Mouse (Mus musculus): ENCODE results near the gene Nufip2.

Nufip2 gene

DNA sequence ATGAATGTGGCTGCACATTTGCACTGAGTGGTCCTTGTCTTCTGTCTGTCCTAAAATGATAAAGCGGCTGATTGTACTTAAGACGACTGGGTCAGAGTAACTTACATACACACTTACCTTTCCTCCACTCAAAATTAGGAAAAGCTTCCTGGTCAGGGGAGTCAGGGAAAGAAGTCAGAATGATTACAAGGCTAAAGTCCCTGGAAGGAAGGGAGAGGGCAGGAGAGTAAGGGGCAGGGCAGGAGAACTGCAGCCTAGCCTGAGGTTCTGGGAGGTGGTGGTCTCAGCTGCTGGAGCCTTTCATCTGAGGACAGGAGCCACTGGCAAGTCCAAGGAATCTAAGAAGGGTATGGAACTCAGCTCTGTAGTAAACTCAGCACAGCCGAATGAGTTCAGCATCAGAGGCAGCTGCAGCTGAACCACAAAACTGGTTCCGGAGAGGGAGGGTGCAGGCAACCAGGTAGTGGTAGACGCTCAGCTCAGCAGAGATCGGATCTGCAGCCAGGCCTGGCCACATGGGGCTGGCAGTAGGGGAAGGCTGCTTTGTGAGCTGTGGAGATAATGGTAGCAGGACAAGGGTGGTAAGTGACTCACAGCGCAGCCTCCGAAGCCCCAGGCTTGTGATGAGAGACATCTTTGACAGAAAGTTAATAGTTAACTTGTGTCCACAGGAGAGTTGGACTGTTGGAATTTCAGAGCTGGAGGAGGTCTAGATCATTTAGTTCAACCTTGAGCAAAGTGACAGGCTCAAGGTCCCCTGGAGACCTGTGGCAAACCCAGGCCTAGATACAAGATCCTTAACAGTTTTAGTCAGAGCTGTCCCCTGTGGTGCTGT is 86.1 kb downstream of the Nufip2 start:
- DNase-seq (ENCODE audit: low spot score), result no peak

DNA sequence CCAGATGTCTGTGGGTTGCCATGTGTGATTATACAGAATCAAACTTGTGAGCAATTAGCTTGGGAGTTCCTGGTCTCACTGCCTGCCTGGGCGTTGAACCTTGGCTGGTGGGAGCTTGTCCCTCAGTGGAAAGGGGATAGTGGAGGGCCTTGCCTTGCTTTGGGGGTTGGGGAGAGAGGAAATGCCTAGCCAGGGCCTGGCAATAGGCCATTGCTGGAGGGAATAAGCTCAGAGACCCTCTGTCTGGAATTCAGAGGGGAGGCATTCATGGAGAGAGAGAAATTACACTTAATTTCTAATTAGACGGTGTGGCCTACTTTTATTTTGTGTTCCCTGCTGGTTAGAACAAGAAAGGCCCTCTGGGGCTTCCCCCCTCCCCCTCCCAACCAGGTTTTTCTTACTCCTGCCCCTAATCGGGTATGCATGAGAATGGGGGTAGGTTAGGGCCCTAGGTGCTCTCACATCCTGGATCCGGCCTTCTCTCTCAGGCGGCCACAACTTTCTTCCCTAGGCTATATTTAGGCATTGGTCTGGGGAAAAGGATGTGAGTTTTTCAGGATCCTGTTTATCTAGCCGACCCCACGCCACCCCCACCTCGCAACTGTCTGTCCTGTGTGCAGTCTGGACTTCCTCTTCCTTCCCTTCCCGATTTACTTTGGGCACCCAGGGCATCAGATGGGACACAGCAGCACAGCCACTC is 89.9 kb downstream of the Nufip2 start:
- no peak for DNase-seq (ENCODE audit: low spot score)

DNA sequence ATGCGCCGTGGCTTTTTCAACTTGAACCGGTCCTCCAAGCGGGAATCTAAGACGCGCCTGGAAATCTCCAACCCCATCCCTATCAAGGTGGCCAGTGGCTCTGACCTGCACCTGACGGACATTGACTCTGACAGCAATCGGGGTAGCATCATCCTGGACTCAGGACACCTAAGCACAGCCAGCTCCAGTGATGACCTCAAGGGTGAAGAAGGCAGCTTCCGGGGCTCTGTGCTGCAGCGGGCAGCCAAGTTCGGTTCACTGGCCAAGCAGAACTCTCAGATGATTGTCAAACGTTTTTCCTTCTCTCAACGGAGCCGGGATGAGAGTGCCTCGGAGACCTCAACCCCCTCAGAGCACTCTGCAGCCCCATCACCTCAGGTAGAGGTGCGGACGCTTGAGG is 91.5 kb downstream of the Nufip2 start:
- DNase-seq (ENCODE audit: low spot score), result no peak

DNA sequence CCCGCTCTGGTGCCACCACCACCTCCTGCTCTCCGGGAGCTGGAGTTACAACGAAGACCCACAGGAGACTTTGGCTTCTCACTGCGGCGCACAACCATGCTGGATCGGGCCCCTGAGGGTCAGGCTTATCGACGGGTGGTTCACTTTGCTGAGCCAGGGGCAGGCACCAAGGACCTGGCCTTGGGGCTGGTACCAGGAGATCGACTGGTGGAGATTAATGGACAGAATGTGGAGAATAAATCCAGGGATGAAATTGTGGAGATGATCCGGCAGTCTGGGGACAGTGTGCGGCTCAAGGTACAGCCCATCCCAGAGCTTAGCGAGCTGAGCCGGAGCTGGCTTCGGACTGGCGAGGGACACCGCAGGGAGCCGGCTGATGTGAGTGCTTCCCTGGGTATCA is 92.0 kb downstream of the Nufip2 start:
- DNase-seq (ENCODE audit: low spot score), result no peak

DNA sequence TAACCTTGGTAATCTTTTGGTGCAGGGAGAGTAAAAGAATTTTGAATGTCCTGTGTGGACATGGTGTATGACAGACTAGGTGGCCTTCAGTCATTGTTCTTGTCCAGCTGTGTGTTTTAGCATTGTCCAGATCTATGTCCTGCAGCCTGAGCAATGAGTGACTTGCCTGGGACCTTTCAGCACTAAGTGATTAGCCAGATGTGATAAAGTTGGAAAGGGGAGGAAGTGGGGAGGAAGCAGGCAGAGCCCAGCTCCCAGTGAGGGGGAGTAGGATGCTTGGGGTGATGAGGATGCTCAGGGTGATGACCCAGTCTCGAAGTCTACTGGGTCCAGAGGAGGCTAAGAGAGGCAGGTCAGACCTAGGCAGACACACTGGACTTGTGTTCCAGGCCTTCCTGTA is 93.3 kb downstream of the Nufip2 start:
- no peak for DNase-seq (ENCODE audit: low spot score)

DNA sequence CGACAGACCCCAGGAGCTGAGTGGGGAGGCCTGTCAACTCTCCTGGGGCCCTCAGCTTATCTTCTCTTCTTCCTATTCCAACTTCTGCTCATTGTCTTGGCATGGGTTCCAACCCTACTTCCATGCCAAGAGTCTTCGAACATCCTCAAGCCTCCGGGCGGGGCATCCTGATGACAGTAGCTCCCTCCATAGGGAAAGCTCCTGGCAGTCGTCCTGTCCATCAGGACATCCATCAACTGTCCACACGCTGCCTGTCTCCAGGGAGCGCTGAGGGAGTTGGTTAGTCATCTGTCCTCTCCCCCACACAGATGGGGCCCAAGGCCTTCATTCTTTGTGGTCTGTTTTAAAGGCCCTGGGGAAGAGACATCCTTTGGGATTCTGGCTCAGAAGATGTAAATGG is 95.1 kb downstream of the Nufip2 start:
- DNase-seq (ENCODE audit: low spot score), result peak; percentile 83

DNA sequence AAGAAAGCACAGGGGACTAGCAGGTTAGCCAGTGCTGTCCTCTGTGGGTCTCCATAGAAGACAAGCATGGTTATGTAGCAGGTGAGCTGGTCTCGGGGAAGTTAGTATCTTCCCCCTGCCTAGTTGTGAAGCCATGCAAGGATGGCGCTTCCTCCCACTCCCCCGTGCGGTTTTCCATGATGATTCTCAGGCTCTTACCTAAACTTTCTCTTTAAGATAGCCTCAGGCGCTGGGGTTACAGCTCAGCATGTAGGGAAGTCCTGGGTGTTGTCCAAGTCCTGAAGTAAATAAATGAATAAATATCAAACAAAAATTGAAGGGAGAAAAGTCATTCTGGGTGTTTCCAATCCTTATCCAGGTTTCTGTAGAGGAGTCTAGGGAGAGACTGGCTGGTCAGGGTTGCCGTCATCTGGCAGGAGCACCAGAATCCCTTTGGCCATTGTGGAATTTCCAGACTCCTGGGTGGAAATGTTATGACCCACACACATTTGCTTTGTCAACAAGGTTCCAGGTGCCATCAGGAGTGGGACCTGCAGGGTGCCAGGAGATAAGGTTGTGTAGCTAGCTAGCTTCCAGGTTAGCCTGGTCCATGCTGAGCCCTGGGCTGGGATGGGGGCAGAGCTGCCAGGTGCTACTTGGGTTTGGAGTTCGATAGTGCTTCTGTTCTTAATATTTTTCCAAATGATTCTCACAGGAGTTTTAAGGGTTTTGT is 96.3 kb downstream of the Nufip2 start:
- no peak for DNase-seq (ENCODE audit: low spot score)

DNA sequence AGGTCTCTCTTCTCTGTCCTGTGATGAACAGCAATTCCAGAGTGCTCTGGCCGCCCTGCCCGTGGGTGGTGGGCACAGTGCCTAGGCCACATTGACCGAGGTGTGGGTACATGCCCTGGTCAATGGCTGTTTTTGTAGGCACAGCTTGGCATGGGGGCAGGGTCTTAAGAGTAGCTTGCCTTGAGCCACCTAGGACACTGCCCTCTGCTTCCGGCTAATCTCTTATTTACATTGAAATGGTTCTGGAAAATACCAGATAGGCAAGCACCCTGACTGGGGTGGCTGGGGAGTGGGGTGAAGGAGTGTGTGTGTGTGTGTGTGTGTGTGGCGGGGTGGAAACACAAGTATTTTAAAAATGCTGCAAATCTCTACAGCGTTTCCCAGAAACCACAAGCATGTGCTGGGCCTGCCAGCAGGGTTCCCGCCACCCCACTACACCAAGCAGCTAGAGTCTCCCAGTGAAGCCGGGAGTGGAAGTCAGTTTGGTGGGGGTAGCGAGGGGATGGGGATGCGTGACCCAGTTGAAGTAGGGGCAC is 97.3 kb downstream of the Nufip2 start:
- peak; percentile 65 for DNase-seq (ENCODE audit: low spot score)

DNA sequence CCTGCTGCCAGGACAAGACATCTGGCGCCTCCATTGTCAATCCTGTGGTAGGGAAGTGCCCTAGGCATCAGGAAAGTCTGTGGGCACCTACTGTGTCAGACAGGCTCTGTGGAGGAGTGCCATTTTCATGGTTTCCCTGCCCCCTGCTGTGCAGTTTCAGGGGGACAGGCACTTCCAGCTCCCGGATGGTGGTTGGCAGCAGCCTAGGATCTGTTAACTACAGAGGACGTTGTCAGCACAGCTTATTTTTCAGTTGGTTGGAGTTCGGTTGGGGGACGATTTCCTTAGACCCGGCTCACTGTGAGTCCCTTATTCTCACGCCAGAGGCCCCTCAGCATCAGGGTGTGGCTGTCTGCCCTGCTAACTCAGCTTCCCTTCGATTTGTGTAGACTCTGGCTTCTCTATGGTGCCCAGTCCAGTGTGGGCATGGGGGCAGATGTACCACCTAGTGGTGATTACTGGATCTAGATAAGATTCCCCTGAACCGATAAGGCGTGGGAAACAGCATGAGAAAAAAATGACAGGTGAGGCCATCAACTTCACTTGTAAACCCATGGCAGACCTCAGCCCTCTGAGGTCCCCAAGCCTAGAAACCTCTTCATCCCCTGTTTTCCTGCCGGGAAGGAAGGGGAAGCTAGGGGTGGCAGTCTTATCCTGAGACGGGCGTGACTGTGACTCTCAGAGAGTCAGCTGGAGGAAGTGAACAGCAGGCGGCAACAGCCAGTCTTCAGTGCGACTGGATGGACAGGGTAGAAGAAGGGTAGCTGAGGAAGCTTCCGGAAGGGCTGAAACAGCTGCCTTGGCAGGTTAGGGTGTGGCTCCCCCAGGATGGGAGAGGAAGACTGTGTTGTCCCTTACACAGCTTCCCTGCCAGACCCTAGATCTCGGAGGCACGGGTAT is 98.0 kb downstream of the Nufip2 start:
- peak; percentile 41 for DNase-seq (ENCODE audit: low spot score)

DNA sequence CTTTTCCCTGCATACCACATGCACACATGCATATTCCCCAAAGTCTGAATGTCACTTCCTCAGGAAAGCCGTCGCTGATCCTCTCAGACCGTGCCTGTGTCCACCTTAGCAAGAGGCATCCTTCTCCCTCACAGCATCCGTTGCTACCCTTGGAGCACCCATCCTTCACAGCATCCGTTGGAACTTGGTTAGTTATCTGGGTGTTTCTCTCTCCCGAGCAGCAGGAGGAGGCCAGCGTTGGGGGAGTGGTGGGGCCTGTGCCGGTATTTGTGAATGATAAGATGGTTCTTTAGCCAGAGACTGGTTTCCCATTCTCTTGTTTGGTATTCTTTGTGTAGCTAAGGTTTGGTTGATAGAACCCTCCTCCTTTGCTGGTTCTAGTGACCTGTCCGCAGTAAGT is 98.9 kb downstream of the Nufip2 start:
- no peak for DNase-seq (ENCODE audit: low spot score)

DNA sequence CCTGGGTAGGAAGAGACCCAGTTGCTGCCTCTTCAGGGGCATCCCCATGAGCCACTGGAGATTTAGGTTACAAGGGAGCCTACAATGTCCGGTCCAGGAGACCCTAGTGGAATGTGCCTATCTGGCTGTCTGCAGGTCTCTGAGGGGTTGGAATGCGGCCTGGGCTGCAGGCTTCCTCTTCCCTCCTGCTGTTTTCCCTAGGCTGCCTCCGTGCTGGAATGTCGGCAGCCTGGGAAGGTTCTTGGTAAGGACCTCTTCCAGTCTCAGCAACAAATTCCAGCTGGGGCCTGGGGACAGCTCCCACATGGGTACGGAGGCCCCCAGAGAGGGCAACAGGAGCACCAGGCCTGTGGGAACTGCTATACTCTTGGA is 99.4 kb downstream of the Nufip2 start:
- no peak for DNase-seq (ENCODE audit: low spot score)

DNA sequence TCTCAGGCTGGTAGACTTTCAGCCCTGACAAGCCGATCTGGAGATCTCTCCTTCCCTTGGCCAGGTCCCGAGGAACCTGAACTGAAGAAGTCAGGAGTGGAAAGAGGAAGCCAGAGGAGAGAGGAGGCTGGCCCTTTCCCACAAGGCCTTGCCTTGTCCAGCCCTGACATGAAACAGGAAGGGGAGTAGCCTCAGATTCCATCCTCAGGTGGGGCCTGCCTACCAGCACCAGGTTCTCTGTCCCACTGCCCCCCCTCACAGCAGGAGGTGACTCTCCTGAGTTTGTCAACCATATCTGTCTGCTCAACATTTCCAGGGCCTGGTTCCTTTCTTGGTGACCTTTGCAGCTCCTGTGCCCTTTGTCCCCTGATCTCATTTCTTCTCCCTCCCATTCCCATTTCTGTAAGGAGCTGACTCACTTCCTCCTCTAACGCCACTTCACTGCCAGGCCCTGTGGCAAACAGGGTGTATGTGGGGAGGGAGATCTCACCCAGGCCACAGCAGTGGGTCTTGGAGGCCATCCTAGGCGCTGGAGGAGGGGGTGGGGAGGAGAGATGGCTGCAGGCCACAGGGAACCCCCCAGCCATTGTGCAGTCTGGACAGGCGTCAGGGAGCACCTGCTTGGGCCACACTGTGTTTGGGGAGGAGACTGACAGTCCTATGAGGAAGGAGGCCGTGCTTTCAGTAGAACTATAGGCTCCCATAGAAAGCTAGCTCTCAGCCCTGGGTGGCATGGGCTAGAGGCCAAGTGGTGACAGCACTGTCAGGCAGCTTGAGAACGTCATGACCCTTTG is 100.0 kb downstream of the Nufip2 start:
- DNase-seq (ENCODE audit: low spot score), result peak; percentile 66

DNA sequence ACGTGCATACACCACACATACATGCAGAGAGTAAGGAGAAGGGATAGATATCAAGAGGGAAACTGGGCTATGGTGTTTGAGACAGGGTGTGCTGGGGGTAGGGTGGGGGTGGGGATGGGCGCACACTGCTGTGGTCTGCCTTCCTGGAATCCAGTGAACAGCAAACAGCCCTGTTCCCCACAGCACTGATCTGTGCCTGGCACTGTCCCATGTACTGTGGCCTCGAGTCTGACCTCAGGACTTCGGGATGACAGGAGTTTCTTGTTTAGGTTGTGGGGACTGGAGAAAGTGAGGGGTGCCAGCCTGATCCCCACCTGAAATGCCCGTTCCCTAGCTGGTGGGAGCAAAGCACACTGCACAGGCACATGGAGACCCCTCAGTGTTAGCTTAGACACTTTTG is 101.8 kb downstream of the Nufip2 start, which contains the start of gene Gm10277:
Gm10277 (minus strand) TSS at position 41 of the 400 bp plus-strand sequence.
- DNase-seq (ENCODE audit: low spot score), result no peak

DNA sequence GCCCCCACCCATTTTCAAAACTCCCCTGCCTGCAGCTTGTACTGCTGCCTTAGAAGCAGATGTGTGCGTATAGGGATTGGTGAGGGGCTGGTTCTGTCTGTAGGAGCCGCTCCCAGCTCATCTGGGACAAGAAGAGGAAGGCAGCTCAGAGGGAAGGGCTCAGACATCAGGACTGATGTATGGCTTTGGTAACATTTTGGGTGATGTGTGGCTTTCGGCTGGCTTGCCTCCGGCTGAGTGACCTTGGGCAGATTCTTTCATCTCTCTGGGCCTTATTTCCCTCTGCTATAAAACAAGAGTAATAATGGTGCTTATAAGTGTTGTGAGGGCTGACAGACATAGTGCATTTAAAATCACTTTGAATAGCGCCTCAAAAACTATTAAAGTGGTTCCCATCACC is 103.6 kb downstream of the Nufip2 start:
- no peak for DNase-seq (ENCODE audit: low spot score)

DNA sequence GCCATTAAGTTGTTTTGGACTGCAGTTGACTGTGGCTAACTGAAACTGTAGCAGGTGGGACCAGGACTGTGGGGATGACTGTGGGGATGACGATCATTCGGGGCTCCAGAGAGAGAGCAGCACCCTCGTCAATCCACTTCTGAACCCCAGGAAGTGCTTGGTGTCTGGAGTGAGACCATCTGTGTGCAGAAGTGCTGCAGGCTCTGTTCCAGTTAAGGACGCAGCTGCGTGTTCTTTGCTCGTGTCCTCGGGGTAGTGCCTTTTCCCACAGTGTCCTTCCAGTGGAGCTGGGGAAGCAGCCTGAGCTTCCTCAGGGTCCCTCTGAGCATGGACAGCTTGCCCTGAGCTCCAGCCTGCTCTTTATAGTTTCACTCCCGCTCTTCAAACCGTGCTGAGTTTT is 104.3 kb downstream of the Nufip2 start:
- DNase-seq (ENCODE audit: low spot score), result no peak

DNA sequence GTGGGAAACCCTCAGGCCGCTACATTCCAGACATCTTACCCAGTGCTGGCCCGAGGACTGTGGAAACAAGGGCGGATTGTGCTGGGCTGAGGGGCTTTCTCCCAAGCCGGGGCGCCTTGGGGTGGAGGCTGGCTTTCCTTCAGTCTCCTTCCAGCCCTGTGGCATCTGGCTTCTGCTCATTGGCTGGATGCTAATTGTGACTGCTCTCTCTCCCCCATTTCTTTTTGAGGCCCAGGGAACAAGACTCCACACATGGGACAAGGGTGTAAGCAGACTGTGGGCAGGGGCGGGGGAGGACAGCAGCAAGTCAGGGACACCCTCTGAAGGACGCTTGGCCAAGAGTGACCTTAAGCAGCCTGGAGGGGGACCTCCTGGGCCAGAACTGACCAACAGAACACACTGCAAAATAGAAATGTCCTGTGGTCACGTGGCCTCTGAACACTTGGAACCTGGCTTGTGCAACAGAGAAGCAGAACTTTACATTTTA is 105.3 kb downstream of the Nufip2 start:
- DNase-seq (ENCODE audit: low spot score), result no peak

Measured in adipocyte (in vitro differentiated cells).